Mouse (Mus musculus): ENCODE results near the gene Sox9. TPM values are rescaled to one million over a fixed set of nuclear protein-coding genes. Genes with fewer than 3 reads are reported as not detected.

The Sox9 gene
- polyA plus RNA-seq, 1 experiment from 2014 or later = 62.2 TPM

- no peak for ATAC-seq (ENCODE audit: low FRiP score, low TSS enrichment)
- Histone ChIP-seq H3K4me2 (ENCODE audit: low read length) (peak overlapping the region; percentile 97), H3K27ac (replicated peaks; ENCODE audit: low read depth, low read length) (no peak overlapping the region), H3K36me3 (ENCODE audit: control insufficient read depth, insufficient read depth, low read length) (no peaks in the 10 kb centered on the region), H3K4me3 (replicated peaks; ENCODE audit: low read depth, low read length) (peak overlapping the region; percentile 60), H3K9me3 (ENCODE audit: control insufficient read depth, low read length) (no peaks in the 10 kb centered on the region), H3K27me3 (ENCODE audit: control insufficient read depth, insufficient read depth, low read length) (no peaks in the 10 kb centered on the region), H3K9ac (replicated peaks; ENCODE audit: low read length) (no peak overlapping the region; the same call in 1 of the 2 replicates), H3K4me1 (ENCODE audit: control insufficient read depth, insufficient read depth, low read length) (peaks cover 18% of the 10 kb centered on the region; the same call in 1 of the 2 replicates)
- DNase-seq = peak; percentile 62
- 23% methylated on average over 8 of the region's 8 CpGs for WGBS
These were observed 3.6 kb downstream of the Sox9 start for GRCm38 (mm10) chr11:112785581-112785980.

GRCm38 (mm10) chr11:112786427-112786826 is 4.4 kb downstream of the Sox9 start:
- Histone ChIP-seq H3K9ac (replicated peaks; ENCODE audit: low read length) (no peak overlapping the region; the same call in 1 of the 2 replicates), H3K27ac (replicated peaks; ENCODE audit: low read depth, low read length) (no peak overlapping the region)

GRCm38 (mm10) chr11:112788296-112788695 is 6.3 kb downstream of the Sox9 start:
- DNase-seq = no peak
- 19% methylated on average over 13 of the region's 13 CpGs for WGBS
- peaks cover 10% of the 10 kb centered on the region; the same call in 1 of the 2 replicates for H3K4me1 ChIP-seq (ENCODE audit: control insufficient read depth, insufficient read depth, low read length)
- no peaks in the 10 kb centered on the region for H3K36me3 ChIP-seq (ENCODE audit: control insufficient read depth, insufficient read depth, low read length)
- H3K27ac ChIP-seq (replicated peaks; ENCODE audit: low read depth, low read length) = 0 out of 2 replicates have a peak overlapping the region, but pooled peaks have one; percentile 14
- no peaks in the 10 kb centered on the region for H3K9me3 ChIP-seq (ENCODE audit: control insufficient read depth, low read length)
- no peak overlapping the region for H3K4me3 ChIP-seq (replicated peaks; ENCODE audit: low read depth, low read length)
- H3K27me3 ChIP-seq (ENCODE audit: control insufficient read depth, insufficient read depth, low read length) = no peaks in the 10 kb centered on the region
- no peak overlapping the region; the same call in 1 of the 2 replicates for H3K4me2 ChIP-seq (ENCODE audit: low read length)
- H3K9ac ChIP-seq (replicated peaks; ENCODE audit: low read length) = no peak overlapping the region; the same call in 1 of the 2 replicates
- no peak for ATAC-seq (ENCODE audit: low FRiP score, low TSS enrichment)

More at GRCm38 (mm10) chr11:112786427-112786826, 4.4 kb downstream of the Sox9 start:
- H3K4me2 ChIP-seq (ENCODE audit: low read length) = peak overlapping the region; percentile 97
- H3K9me3 ChIP-seq (ENCODE audit: control insufficient read depth, low read length) = no peaks in the 10 kb centered on the region
- no peaks in the 10 kb centered on the region for H3K27me3 ChIP-seq (ENCODE audit: control insufficient read depth, insufficient read depth, low read length)
- 63% methylated on average over 4 of the region's 4 CpGs for WGBS
- ATAC-seq (ENCODE audit: low FRiP score, low TSS enrichment) (no peak), DNase-seq (peak; percentile 37)
- no peaks in the 10 kb centered on the region for H3K36me3 ChIP-seq (ENCODE audit: control insufficient read depth, insufficient read depth, low read length)
- H3K4me3 ChIP-seq (replicated peaks; ENCODE audit: low read depth, low read length) = peak overlapping the region; percentile 25
- peaks cover 10% of the 10 kb centered on the region; the same call in 1 of the 2 replicates for H3K4me1 ChIP-seq (ENCODE audit: control insufficient read depth, insufficient read depth, low read length)

GRCm38 (mm10) chr11:112796379-112796778 is 14.4 kb downstream of the Sox9 start:
- WGBS = 86% methylated on average over 5 of the region's 5 CpGs

GRCm38 (mm10) chr11:112798831-112799382 is 16.9 kb downstream of the Sox9 start:
- Histone ChIP-seq H3K27ac (replicated peaks; ENCODE audit: low read depth, low read length) (no peak overlapping the region), H3K4me2 (ENCODE audit: low read length) (no peak overlapping the region), H3K4me3 (replicated peaks; ENCODE audit: low read depth, low read length) (no peak overlapping the region), H3K36me3 (ENCODE audit: control insufficient read depth, insufficient read depth, low read length) (no peaks in the 10 kb centered on the region), H3K9ac (replicated peaks; ENCODE audit: low read length) (no peak overlapping the region), H3K9me3 (ENCODE audit: control insufficient read depth, low read length) (no peaks in the 10 kb centered on the region), H3K27me3 (ENCODE audit: control insufficient read depth, insufficient read depth, low read length) (no peaks in the 10 kb centered on the region), H3K4me1 (ENCODE audit: control insufficient read depth, insufficient read depth, low read length) (0 out of 2 replicates have a peak, but pooled peaks cover 5% of the 10 kb centered on the region)
- ATAC-seq (ENCODE audit: low FRiP score, low TSS enrichment) (no peak), DNase-seq (no peak)
- 65% methylated on average over 13 of the region's 13 CpGs for WGBS

More at GRCm38 (mm10) chr11:112796379-112796778, 14.4 kb downstream of the Sox9 start:
- 0 out of 2 replicates have a peak, but pooled peaks cover 3% of the 10 kb centered on the region for H3K4me1 ChIP-seq (ENCODE audit: control insufficient read depth, insufficient read depth, low read length)
- H3K4me3 ChIP-seq (replicated peaks; ENCODE audit: low read depth, low read length) = no peak overlapping the region
- H3K36me3 ChIP-seq (ENCODE audit: control insufficient read depth, insufficient read depth, low read length) = no peaks in the 10 kb centered on the region
- H3K27me3 ChIP-seq (ENCODE audit: control insufficient read depth, insufficient read depth, low read length) = no peaks in the 10 kb centered on the region
- H3K9ac ChIP-seq (replicated peaks; ENCODE audit: low read length) = no peak overlapping the region
- ATAC-seq (ENCODE audit: low FRiP score, low TSS enrichment) (no peak), DNase-seq (no peak)
- H3K4me2 ChIP-seq (ENCODE audit: low read length) = no peak overlapping the region
- no peaks in the 10 kb centered on the region for H3K9me3 ChIP-seq (ENCODE audit: control insufficient read depth, low read length)
- H3K27ac ChIP-seq (replicated peaks; ENCODE audit: low read depth, low read length) = no peak overlapping the region

GRCm38 (mm10) chr11:112801189-112801818 is 19.3 kb downstream of the Sox9 start:
- H3K4me2 ChIP-seq (ENCODE audit: low read length) = no peak overlapping the region
- H3K27me3 ChIP-seq (ENCODE audit: control insufficient read depth, insufficient read depth, low read length) = no peaks in the 10 kb centered on the region
- H3K9ac ChIP-seq (replicated peaks; ENCODE audit: low read length) = no peak overlapping the region
- DNase-seq (peak; percentile 50), ATAC-seq (ENCODE audit: low FRiP score, low TSS enrichment) (no peak)
- H3K4me3 ChIP-seq (replicated peaks; ENCODE audit: low read depth, low read length) = no peak overlapping the region
- no peaks in the 10 kb centered on the region for H3K9me3 ChIP-seq (ENCODE audit: control insufficient read depth, low read length)
- 20% methylated on average over 4 of the region's 4 CpGs for WGBS
- no peak overlapping the region for H3K27ac ChIP-seq (replicated peaks; ENCODE audit: low read depth, low read length)
- 0 out of 2 replicates have a peak, but pooled peaks cover 5% of the 10 kb centered on the region for H3K4me1 ChIP-seq (ENCODE audit: control insufficient read depth, insufficient read depth, low read length)
- no peaks in the 10 kb centered on the region for H3K36me3 ChIP-seq (ENCODE audit: control insufficient read depth, insufficient read depth, low read length)

GRCm38 (mm10) chr11:112807838-112808506 is 25.9 kb downstream of the Sox9 start:
- no peaks in the 10 kb centered on the region for H3K27me3 ChIP-seq (ENCODE audit: control insufficient read depth, insufficient read depth, low read length)

GRCm38 (mm10) chr11:112810447-112811151 is 28.6 kb downstream of the Sox9 start:
- Histone ChIP-seq H3K9me3 (ENCODE audit: control insufficient read depth, low read length) (no peaks in the 10 kb centered on the region), H3K4me1 (ENCODE audit: control insufficient read depth, insufficient read depth, low read length) (peaks cover 28% of the 10 kb centered on the region), H3K27me3 (ENCODE audit: control insufficient read depth, insufficient read depth, low read length) (no peaks in the 10 kb centered on the region), H3K9ac (replicated peaks; ENCODE audit: low read length) (0 out of 2 replicates have a peak overlapping the region, but pooled peaks have one; percentile 18), H3K36me3 (ENCODE audit: control insufficient read depth, insufficient read depth, low read length) (no peaks in the 10 kb centered on the region), H3K4me3 (replicated peaks; ENCODE audit: low read depth, low read length) (peak overlapping the region; percentile 19), H3K4me2 (ENCODE audit: low read length) (peak overlapping the region; percentile 54), H3K27ac (replicated peaks; ENCODE audit: low read depth, low read length) (peak overlapping the region; percentile 52)
- ATAC-seq (ENCODE audit: low FRiP score, low TSS enrichment) (no peak), DNase-seq (peak; percentile 44)
- 2% methylated on average over 17 of the region's 17 CpGs for WGBS

More at GRCm38 (mm10) chr11:112807838-112808506, 25.9 kb downstream of the Sox9 start:
- Histone ChIP-seq H3K4me3 (replicated peaks; ENCODE audit: low read depth, low read length) (no peak overlapping the region), H3K4me2 (ENCODE audit: low read length) (no peak overlapping the region), H3K36me3 (ENCODE audit: control insufficient read depth, insufficient read depth, low read length) (no peaks in the 10 kb centered on the region), H3K9ac (replicated peaks; ENCODE audit: low read length) (no peak overlapping the region), H3K27ac (replicated peaks; ENCODE audit: low read depth, low read length) (no peak overlapping the region), H3K9me3 (ENCODE audit: control insufficient read depth, low read length) (no peaks in the 10 kb centered on the region), H3K4me1 (ENCODE audit: control insufficient read depth, insufficient read depth, low read length) (peaks cover 27% of the 10 kb centered on the region)
- ATAC-seq (ENCODE audit: low FRiP score, low TSS enrichment) (no peak), DNase-seq (no peak)
- WGBS = 80% methylated on average over 8 of the region's 8 CpGs
